Mouse (Mus musculus) heart, embryonic 16.5 days (tissue): ENCODE data around the gene Vmn2r53. TPM values are rescaled to one million over a fixed set of nuclear protein-coding genes. Genes with fewer than 3 reads are reported as not detected.
"Not testable (repeated sequence)": the region's sequence is repeated elsewhere in the genome, so short reads cannot be mapped to it uniquely, and the experiment has no call there.

Experiments used
- ATAC-seq: fragments of 200-750 bp; cut with Nextera tagmentation; replicated peaks from 2 replicates; pipeline ENCODE4 v1.8.0; 2017; ENCODE audit warnings: moderate number of reproducible peaks; ENCODE audit not compliant: insufficient read depth, low FRiP score; ENCODE audit errors: extremely low read depth
- H3K27ac ChIP-seq: fragments of 300-500 bp; sonication (generic); 2 replicates; pipeline ENCODE4 v1.5.1; 2014; ENCODE audit warnings: mild to moderate bottlenecking, low read length, control low read depth, moderate library complexity
- H3K27me3 ChIP-seq: fragments of 300-500 bp; sonication (generic); 2 replicates; pipeline ENCODE4 v1.6.1; 2014; ENCODE audit warnings: low read length, mixed read lengths; ENCODE audit not compliant: control insufficient read depth, insufficient read depth
- H3K36me3 ChIP-seq: fragments of 300-500 bp; sonication (generic); 2 replicates; pipeline ENCODE4 v1.6.1; 2014; ENCODE audit not compliant: control insufficient read depth, insufficient read depth
- H3K4me1 ChIP-seq: fragments of 300-500 bp; sonication (generic); 2 replicates; pipeline ENCODE4 v1.6.1; 2014; ENCODE audit warnings: low read length, mixed read lengths; ENCODE audit not compliant: control insufficient read depth, insufficient read depth
- H3K4me2 ChIP-seq: fragments of 300-500 bp; sonication (generic); 2 replicates; pipeline ENCODE4 v1.6.1; 2014; ENCODE audit warnings: low read depth, mild to moderate bottlenecking, control low read depth, low read length
- H3K4me3 ChIP-seq: fragments of 300-500 bp; sonication (generic); 2 replicates; pipeline ENCODE4 v1.5.1; 2014; ENCODE audit warnings: mild to moderate bottlenecking, control low read depth, low read length
- H3K9ac ChIP-seq: fragments of 300-500 bp; sonication (generic); 2 replicates; pipeline ENCODE4 v1.6.1; 2014; ENCODE audit warnings: low read length, control low read depth
- H3K9me3 ChIP-seq: fragments of 300-500 bp; sonication (generic); replicated peaks from 2 replicates; pipeline ENCODE4 v1.6.1; 2016; ENCODE audit warnings: low read length; ENCODE audit not compliant: control insufficient read depth
- WGBS: fragments of 180-500 bp; shearing (Covaris S2); extraction: QIAGEN DNeasy Blood & Tissue Kit; methylation state at CpG from one replicate; pipeline ENCODE4 v1.1.7; 2014; 5-methylcytosine and 5-hydroxymethylcytosine counted together
- polyA plus RNA-seq: library from polyadenylated mRNA; unstranded; fragments of >200 nt; fragmentation: Nextera tagmentation; extraction: Ambion mirVana; gene quantifications from 2 replicates; pipeline ENCODE4 v1.2.1, GENCODE M21; 2015

Vmn2r53 gene
- under 0.01 and 0.01 TPM in 2 replicates for polyA plus RNA-seq

DNA sequence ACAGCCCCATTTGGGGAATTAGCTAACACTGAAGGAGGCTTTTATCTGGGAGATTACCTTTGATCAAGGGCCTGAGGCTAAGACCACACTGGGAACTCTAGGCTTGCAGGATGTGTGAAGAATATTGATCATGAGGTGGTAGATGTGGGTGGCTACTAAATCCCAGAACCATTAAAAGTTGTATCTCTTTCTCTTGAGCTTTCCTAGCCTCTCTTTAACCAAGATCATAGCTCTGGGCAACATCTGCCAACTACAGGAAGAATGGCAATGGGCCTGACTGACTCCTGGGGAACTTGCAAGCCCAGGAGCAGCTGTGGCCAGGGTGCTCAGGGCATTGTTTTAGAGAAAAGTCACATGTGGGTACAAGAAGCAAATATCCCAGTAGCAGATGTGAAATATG, at the start of gene Vmn2r53:
TSS of gene Vmn2r53 (minus strand) at position 101 of the 400 bp plus-strand sequence.
- Histone ChIP-seq H3K9ac (no peak within 1 kb of the TSS), H3K27me3 (no peaks in the 10 kb centered on the region), H3K4me1 (no peaks in the 10 kb centered on the region), H3K4me3 (no peak within 1 kb of the TSS), H3K9me3 (peaks cover 3% of the 10 kb centered on the region; the same call in 1 of the 2 replicates), H3K27ac (no peak within 1 kb of the TSS), H3K36me3 (no peaks in the 10 kb centered on the region), H3K4me2 (no peak within 1 kb of the TSS)
- ATAC-seq, result no peak

DNA sequence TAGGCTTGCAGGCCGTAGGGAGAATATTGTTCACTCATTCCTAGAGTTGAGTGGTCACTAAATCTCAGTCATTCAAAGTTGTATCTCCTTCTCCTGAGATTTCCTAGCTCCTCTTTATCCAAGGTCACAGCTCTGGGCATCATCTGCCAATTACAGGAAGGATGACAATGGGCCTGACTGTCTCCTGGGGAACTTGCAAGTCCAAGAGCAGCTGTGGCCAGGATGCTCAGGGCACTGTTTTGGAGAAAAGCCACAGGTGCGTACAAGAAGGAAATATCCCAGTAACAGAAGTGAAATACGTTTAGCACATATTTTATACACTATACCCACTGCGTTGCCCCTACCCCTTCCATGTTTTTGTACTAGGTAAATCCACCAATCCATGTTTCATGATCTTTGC, 31.6 kb upstream of the Vmn2r53 start, which contains the start of gene Vmn2r54:
TSS of gene Vmn2r54 (minus strand) at position 101 of the 400 bp plus-strand sequence.
- H3K27ac ChIP-seq, H3K9me3 ChIP-seq, H3K4me3 ChIP-seq, H3K36me3 ChIP-seq, H3K4me1 ChIP-seq, H3K9ac ChIP-seq, H3K27me3 ChIP-seq, ATAC-seq, H3K4me2 ChIP-seq: not testable (repeated sequence)
- WGBS, result 71% methylated on average over 3 of the region's 4 CpGs

Other genes starting within 250 kb of the Vmn2r53 start
- not detected in 2 replicates for gene Vmn1r84, start 239.5 kb downstream of the Vmn2r53 start, polyA plus RNA-seq
- 2.4 and 2.8 TPM in 2 replicates for gene Zfp551, start 186.0 kb downstream of the Vmn2r53 start, polyA plus RNA-seq
- 15.1 and 15.2 TPM in 2 replicates for gene Zfp606, start 130.5 kb downstream of the Vmn2r53 start, polyA plus RNA-seq
- not detected in 2 replicates for gene 2900092C05Rik, start 96.3 kb downstream of the Vmn2r53 start, polyA plus RNA-seq
- not detected in 2 replicates for gene Vmn2r54, start 31.5 kb upstream of the Vmn2r53 start, polyA plus RNA-seq
- gene Vmn2r55, start 76.2 kb upstream of the Vmn2r53 start, polyA plus RNA-seq, result not detected in 2 replicates
- not detected in 2 replicates for gene Vmn2r56, start 126.2 kb upstream of the Vmn2r53 start, polyA plus RNA-seq
- 4.4 and 5.9 TPM in 2 replicates for gene Zscan18, start 194.8 kb upstream of the Vmn2r53 start, polyA plus RNA-seq
- 8.9 and 11.2 TPM in 2 replicates for gene Zfp329, start 210.1 kb upstream of the Vmn2r53 start, polyA plus RNA-seq
- 23.9 and 26.5 TPM in 2 replicates for gene Zfp110, start 226.0 kb upstream of the Vmn2r53 start, polyA plus RNA-seq